Mouse (Mus musculus): Measurements from ENCODE around the gene Ep300. TPM values are rescaled to one million over a fixed set of nuclear protein-coding genes. Genes with fewer than 3 reads are reported as not detected.

Gene Ep300
- 110 TPM for polyA plus RNA-seq (2015; fragmentation: Illumina TruSeq; extraction: RNeasy Lipid Tissue Mini Kit (QIAGEN cat#74804); ENCODE audit: insufficient read depth, low replicate concordance)

GRCm38 (mm10) chr15:81584913-81585745 is at the start of gene Ep300:
Gene Ep300, plus strand, starts transcription at chr15:81585351.

GRCm38 (mm10) chr15:81663697-81664561 is 78.8 kb downstream of the Ep300 start, which contains the start of gene L3mbtl2:
Gene L3mbtl2, plus strand, starts transcription at chr15:81663889.

GRCm38 (mm10) chr15:81697175-81697574 is 112.0 kb downstream of the Ep300 start, which contains the start of gene Chadl:
Gene Chadl, minus strand, starts transcription at chr15:81697287.

Other genes starting within 250 kb of the Ep300 start
- 60.3 TPM for gene Slc25a17, start 224.5 kb upstream of the Ep300 start, polyA plus RNA-seq (2015; fragmentation: Illumina TruSeq; extraction: RNeasy Lipid Tissue Mini Kit (QIAGEN cat#74804); ENCODE audit: insufficient read depth, low replicate concordance)
- 197 TPM for gene St13, start 185.3 kb upstream of the Ep300 start, polyA plus RNA-seq (2015; fragmentation: Illumina TruSeq; extraction: RNeasy Lipid Tissue Mini Kit (QIAGEN cat#74804); ENCODE audit: insufficient read depth, low replicate concordance)
- 13.0 TPM for gene Xpnpep3, start 185.2 kb upstream of the Ep300 start, polyA plus RNA-seq (2015; fragmentation: Illumina TruSeq; extraction: RNeasy Lipid Tissue Mini Kit (QIAGEN cat#74804); ENCODE audit: insufficient read depth, low replicate concordance)
- gene Dnajb7, start 177.1 kb upstream of the Ep300 start, polyA plus RNA-seq (2015; fragmentation: Illumina TruSeq; extraction: RNeasy Lipid Tissue Mini Kit (QIAGEN cat#74804); ENCODE audit: insufficient read depth, low replicate concordance), result 0.64 TPM
- 151 TPM for gene Rbx1, start 119.1 kb upstream of the Ep300 start, polyA plus RNA-seq (2015; fragmentation: Illumina TruSeq; extraction: RNeasy Lipid Tissue Mini Kit (QIAGEN cat#74804); ENCODE audit: insufficient read depth, low replicate concordance)
- gene L3mbtl2, start 78.5 kb downstream of the Ep300 start, polyA plus RNA-seq (2015; fragmentation: Illumina TruSeq; extraction: RNeasy Lipid Tissue Mini Kit (QIAGEN cat#74804); ENCODE audit: insufficient read depth, low replicate concordance), result 15.6 TPM
- 0.30 TPM for gene Chadl, start 111.9 kb downstream of the Ep300 start, polyA plus RNA-seq (2015; fragmentation: Illumina TruSeq; extraction: RNeasy Lipid Tissue Mini Kit (QIAGEN cat#74804); ENCODE audit: insufficient read depth, low replicate concordance)
- gene Zc3h7b, start 159.7 kb downstream of the Ep300 start, polyA plus RNA-seq (2015; fragmentation: Illumina TruSeq; extraction: RNeasy Lipid Tissue Mini Kit (QIAGEN cat#74804); ENCODE audit: insufficient read depth, low replicate concordance), result 22.6 TPM
- 39.4 TPM for gene Rangap1, start 160.2 kb downstream of the Ep300 start, polyA plus RNA-seq (2015; fragmentation: Illumina TruSeq; extraction: RNeasy Lipid Tissue Mini Kit (QIAGEN cat#74804); ENCODE audit: insufficient read depth, low replicate concordance)
- 46.9 TPM for gene Tef, start 217.1 kb downstream of the Ep300 start, polyA plus RNA-seq (2015; fragmentation: Illumina TruSeq; extraction: RNeasy Lipid Tissue Mini Kit (QIAGEN cat#74804); ENCODE audit: insufficient read depth, low replicate concordance)

Data from spleen, adult 10 weeks (tissue).